Mouse (Mus musculus) kidney, adult 8-10 months (tissue): ENCODE data around the gene Abr.
A peak's percentile ranks its signal among the peaks of the same experiment; 100 is the strongest.

ENCODE experiments used
- DNase-seq, 2 experiments: peaks; one replicate each; pipeline ENCODE4 v3.0.0; 2022

The Abr gene

GRCm38 (mm10) chr11:76622152-76622565 is at the start of gene Abr:
Gene Abr (minus strand): TSS chr11:76622314.
- DNase-seq = peak in 1 of 2 experiments; percentile 20

- DNase-seq = no peak
Observed at GRCm38 (mm10) chr11:76667807-76668206, 45.7 kb upstream of the Abr start.

GRCm38 (mm10) chr11:76666002-76666649 is 44.0 kb upstream of the Abr start:
- peak in 1 of 2 experiments; percentile 13 for DNase-seq

GRCm38 (mm10) chr11:76661790-76662468 is 39.8 kb upstream of the Abr start:
- no peak for DNase-seq

GRCm38 (mm10) chr11:76659138-76659930 is 37.2 kb upstream of the Abr start:
- DNase-seq = no peak

GRCm38 (mm10) chr11:76657450-76657970 is 35.4 kb upstream of the Abr start:
- DNase-seq = no peak

- DNase-seq = peak; percentile 9 to 45
Observed at GRCm38 (mm10) chr11:76655106-76655505, 33.0 kb upstream of the Abr start.

GRCm38 (mm10) chr11:76652838-76653334 is 30.8 kb upstream of the Abr start:
- DNase-seq = no peak

GRCm38 (mm10) chr11:76650862-76651560 is 28.9 kb upstream of the Abr start:
- no peak for DNase-seq

GRCm38 (mm10) chr11:76647500-76647899 is 25.4 kb upstream of the Abr start:
- peak; percentile 53 to 80 for DNase-seq

GRCm38 (mm10) chr11:76647062-76647461 is 24.9 kb upstream of the Abr start:
- DNase-seq = no peak

- peak; percentile 68 to 91 for DNase-seq
Observed at GRCm38 (mm10) chr11:76645955-76646354, 23.8 kb upstream of the Abr start.

GRCm38 (mm10) chr11:76645036-76645435 is 22.9 kb upstream of the Abr start:
- DNase-seq = no peak

- no peak for DNase-seq
Observed at GRCm38 (mm10) chr11:76644257-76644656, 22.1 kb upstream of the Abr start.

GRCm38 (mm10) chr11:76640231-76640630 is 18.1 kb upstream of the Abr start:
- DNase-seq = no peak

GRCm38 (mm10) chr11:76639269-76639985 is 17.3 kb upstream of the Abr start:
- no peak for DNase-seq

- no peak for DNase-seq
Observed at GRCm38 (mm10) chr11:76630487-76630886, 8.4 kb upstream of the Abr start.

- no peak for DNase-seq
Observed at GRCm38 (mm10) chr11:76630023-76630422, 7.9 kb upstream of the Abr start.

- DNase-seq = no peak
Observed at GRCm38 (mm10) chr11:76628613-76629012, 6.5 kb upstream of the Abr start.

GRCm38 (mm10) chr11:76624881-76625280 is 2.8 kb upstream of the Abr start:
- no peak for DNase-seq

- no peak for DNase-seq
Observed at GRCm38 (mm10) chr11:76624071-76624470, 2.0 kb upstream of the Abr start.
